ENCODE assay signal across 24 mouse cellular contexts in the genomic region with DNA sequence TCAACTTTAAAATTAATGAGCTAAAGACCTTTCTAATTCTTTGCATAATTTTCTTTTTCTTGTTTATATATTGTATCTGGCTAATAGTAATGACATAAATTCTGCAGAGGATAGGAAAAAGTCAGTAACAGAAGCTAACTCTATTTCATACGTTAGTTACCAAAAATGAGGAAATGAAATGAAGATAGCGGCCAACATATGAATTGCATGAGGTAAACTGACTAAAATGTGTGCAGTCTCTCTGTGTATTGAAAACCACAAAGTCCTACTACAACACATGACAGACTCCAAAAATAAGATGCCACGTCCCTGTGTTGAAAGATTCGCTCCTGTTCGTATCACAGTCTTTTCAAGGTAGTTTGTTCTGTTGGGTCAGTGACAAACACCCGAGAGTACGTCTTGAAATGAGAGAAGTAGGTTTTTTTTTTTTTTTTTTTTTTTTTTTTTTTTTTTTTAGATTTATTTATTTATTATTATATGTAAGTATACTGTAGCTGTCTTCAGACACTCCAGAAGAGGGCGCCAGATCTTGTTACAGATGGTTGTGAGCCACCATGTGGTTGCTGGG. TPM values are rescaled to one million over a fixed set of nuclear protein-coding genes. Genes with fewer than 3 reads are reported as not detected.
DNase-seq lines count a peak whose midpoint lies in the region; ATAC-seq and TF ChIP-seq lines count a peak whose summit lies in the region.
"Had no signal": no experiment of that assay in that cellular context is flagged by ENCODE, and none has a peak within 500 bp of the region (broad histone marks: within the 10 kb centered on the region; RNA-seq: fewer than 3 reads in every experiment).

No protein-coding gene starts in this region.

- no peaks in the 10 kb centered on the region; the same call in 1 of the 2 replicates for H3K79me2 ChIP-seq in MEL (ENCODE audit: control insufficient read depth, insufficient read depth, low read length, poor library complexity)

- H3K9ac ChIP-seq in MEL (ENCODE audit: control insufficient read depth, low read depth, low read length, poor library complexity, severe bottlenecking): peak overlapping the region; percentile 25; the same call in 1 of the 2 replicates
- H3K9ac ChIP-seq: forebrain, embryonic 13.5 days; forebrain, postnatal 0 days; hindbrain, embryonic 13.5 days; intestine, embryonic 15.5 days had no signal

- peak; percentile 70 for ATAC-seq in granulocyte monocyte progenitor cell, adult 5-6 weeks (replicated peaks; ENCODE audit: poor library complexity, severe bottlenecking)
- ATAC-seq: activated CD4-positive, CD25-positive, alpha-beta regulatory T cell, adult 4 months; CD4-positive, CD25-positive, alpha-beta regulatory T cell, adult 4 months; forebrain, embryonic 13.5 days; forebrain, postnatal 0 days; hindbrain, postnatal 0 days; intestine, embryonic 15.5 days had no signal

- TF ChIP-seq CTCF in MEL (IDR thresholded peaks at IDR 0.05 in 2 of 3, conservative IDR thresholded peaks at IDR 0.05 in 1 of 3; ENCODE audit: control insufficient read depth in 1 of 3, insufficient read depth in 1 of 3, low read depth in 2 of 3, low read length in 3 of 3, poor library complexity in 1 of 3, severe bottlenecking in 1 of 3): no peak; a peak in 1 of 6 replicates

- peak overlapping the region; percentile 68 for H3K27ac ChIP-seq in MEL (ENCODE audit: control insufficient read depth, low read depth, low read length)
- H3K27ac ChIP-seq: embryonic facial prominence, embryonic 10.5 days; forebrain, embryonic 13.5 days; heart, embryonic 10.5 days; hindbrain, embryonic 13.5 days; hindbrain, postnatal 0 days; intestine, embryonic 15.5 days had no signal

- peaks cover 3 to 17% of the 10 kb centered on the region in 2 experiments for H3K4me1 ChIP-seq in MEL (ENCODE audit: control insufficient read depth in 1 of 2, insufficient read depth in 2 of 2, low read length in 2 of 2)
- H3K4me1 ChIP-seq: embryonic facial prominence, embryonic 10.5 days; forebrain, embryonic 13.5 days; heart, embryonic 10.5 days; hindbrain, embryonic 13.5 days; intestine, embryonic 15.5 days had no signal

- peak; percentile 28 to 46; a peak in 1 of 4 replicates for TF ChIP-seq EP300 in MEL (IDR thresholded peaks at IDR 0.05; ENCODE audit: low read depth in 1 of 2, low read length in 2 of 2)

- DNase-seq in A20 (ENCODE audit: low read depth, low spot score): peak; percentile 30
- DNase-seq in MEL (ENCODE audit: low read depth, low spot score): peak; percentile 75
- no peak for DNase-seq in spleen, postnatal 4 days (ENCODE audit: low spot score in 2 of 2)
- DNase-seq in ovary, adult 18-20 months (ENCODE audit: low spot score): no peak
- no peak for DNase-seq in adrenal gland, adult 18-20 months (ENCODE audit: low spot score in 2 of 2)
- DNase-seq: adrenal gland, adult 2 months; adrenal gland, postnatal 25 days; B cell, adult 2 months; cerebellum, adult 18-20 months; cerebellum, adult 9-11 months; cerebellum, postnatal 36 days; forebrain, postnatal 0 days; gastrocnemius, postnatal 25 days; heart, adult 11 months; heart, postnatal 10 days had no signal

- peaks cover 0 to 8% of the 10 kb centered on the region in 2 experiments; a peak in 2 of 4 replicates for H3K36me3 ChIP-seq in MEL (ENCODE audit: control insufficient read depth in 1 of 2, insufficient read depth in 2 of 2, low read length in 2 of 2)
- H3K36me3 ChIP-seq: embryonic facial prominence, embryonic 10.5 days; heart, embryonic 10.5 days; hindbrain, embryonic 13.5 days; intestine, embryonic 15.5 days had no signal

- H3K9me3 ChIP-seq in MEL (replicated peaks; ENCODE audit: insufficient read depth, low read length): no peaks in the 10 kb centered on the region
- H3K9me3 ChIP-seq: embryonic facial prominence, embryonic 10.5 days; forebrain, embryonic 13.5 days; heart, embryonic 10.5 days; hindbrain, embryonic 13.5 days; intestine, embryonic 15.5 days had no signal

- H3K4me3 ChIP-seq in MEL (ENCODE audit: control insufficient read depth in 1 of 2, insufficient read depth in 1 of 2, low read depth in 2 of 2, low read length in 2 of 2): no peak overlapping the region
- H3K4me3 ChIP-seq: embryonic facial prominence, embryonic 10.5 days; forebrain, embryonic 13.5 days; heart, embryonic 10.5 days; hindbrain, embryonic 13.5 days; intestine, embryonic 15.5 days had no signal

- no peak for TF ChIP-seq RAD21 in MEL (IDR thresholded peaks at IDR 0.05; ENCODE audit: low read depth, low read length)

- no peaks in the 10 kb centered on the region for H3K27me3 ChIP-seq in MEL (ENCODE audit: control insufficient read depth in 1 of 2, insufficient read depth in 2 of 2, low read length in 2 of 2)
- H3K27me3 ChIP-seq: forebrain, embryonic 13.5 days; hindbrain, embryonic 13.5 days; intestine, embryonic 15.5 days had no signal

- no peak for TF ChIP-seq POLR2A in MEL (IDR thresholded peaks at IDR 0.05; ENCODE audit: control insufficient read depth in 1 of 2, insufficient read depth in 1 of 2, low read depth in 1 of 2, low read length in 2 of 2, poor library complexity in 1 of 2)

TF ChIP-seq in MEL, 35 proteins besides CTCF, POLR2A, EP300 and RAD21:
- TF ChIP-seq MEF2A (IDR thresholded peaks at IDR 0.05; ENCODE audit: extremely low read depth, insufficient replicate concordance, low read depth, low read length, poor library complexity, severe bottlenecking): no peak
- no peak for TF ChIP-seq TAL1 (IDR thresholded peaks at IDR 0.05; ENCODE audit: low read length)
- TF ChIP-seq ZC3H11A (IDR thresholded peaks at IDR 0.05; ENCODE audit: low read depth, low read length): no peak
- TF ChIP-seq NRF1 (IDR thresholded peaks at IDR 0.05; ENCODE audit: insufficient read depth, low read depth, low read length, poor library complexity, severe bottlenecking): no peak
- no peak for TF ChIP-seq GATA1 (IDR thresholded peaks at IDR 0.05; ENCODE audit: low read depth, low read length)
- no peak for TF ChIP-seq BHLHE40 (IDR thresholded peaks at IDR 0.05; ENCODE audit: borderline replicate concordance, low read depth, low read length)
- peak; percentile 42; the same call in 1 of the 2 replicates for TF ChIP-seq SIN3A (IDR thresholded peaks at IDR 0.05; ENCODE audit: low read length)
- TF ChIP-seq E2F4 (IDR thresholded peaks at IDR 0.05; ENCODE audit: borderline replicate concordance, low read depth, low read length): no peak
- TF ChIP-seq RCOR1 (IDR thresholded peaks at IDR 0.05; ENCODE audit: low read depth, low read length): no peak
- peak; percentile 43; the same call in 1 of the 2 replicates for TF ChIP-seq MXI1 (IDR thresholded peaks at IDR 0.05; ENCODE audit: low read depth, low read length)
- peak; percentile 66; the same call in 1 of the 2 replicates for TF ChIP-seq MYC (IDR thresholded peaks at IDR 0.05; ENCODE audit: low read depth, low read length)
- TF ChIP-seq NELFE (IDR thresholded peaks at IDR 0.05; ENCODE audit: low read depth, low read length): no peak
- TF ChIP-seq CHD1 (IDR thresholded peaks at IDR 0.05; ENCODE audit: low read depth, low read length): no peak
- TF ChIP-seq MAFK (IDR thresholded peaks at IDR 0.05; ENCODE audit: borderline replicate concordance, low read depth, low read length): no peak
- TF ChIP-seq USF1 (IDR thresholded peaks at IDR 0.05; ENCODE audit: low read depth, low read length): no peak
- TF ChIP-seq USF2 (IDR thresholded peaks at IDR 0.05; ENCODE audit: borderline replicate concordance in 1 of 2, insufficient read depth in 1 of 2, low read depth in 1 of 2, low read length in 2 of 2): no peak
- no peak for TF ChIP-seq POLR2AphosphoS2 (IDR thresholded peaks at IDR 0.05; ENCODE audit: low read length)
- TF ChIP-seq CHD2 (IDR thresholded peaks at IDR 0.05; ENCODE audit: low read length): no peak
- TF ChIP-seq ELF1 (IDR thresholded peaks at IDR 0.05; ENCODE audit: low read depth, low read length): no peak
- TF ChIP-seq UBTF (IDR thresholded peaks at IDR 0.05; ENCODE audit: borderline replicate concordance, insufficient read depth, low read depth, low read length): no peak
- TF ChIP-seq TBP (IDR thresholded peaks at IDR 0.05; ENCODE audit: low read depth, low read length): 0 out of 2 replicates have a peak, but pooled peaks have one; percentile 36
- peak; percentile 44; the same call in 1 of the 2 replicates for TF ChIP-seq MYB (IDR thresholded peaks at IDR 0.05; ENCODE audit: low read depth, low read length)
- TF ChIP-seq ZKSCAN1 (IDR thresholded peaks at IDR 0.05; ENCODE audit: low read depth, low read length): no peak
- TF ChIP-seq ZNF384 (IDR thresholded peaks at IDR 0.05; ENCODE audit: low read depth, low read length): peak; percentile 87
- peak; percentile 61 for TF ChIP-seq ETS1 (IDR thresholded peaks at IDR 0.05; ENCODE audit: low read depth, low read length)

RNA-seq across cellular contexts. Expression of a gene that starts 46.4 kb away (rescaled TPM):
- total RNA-seq in MEL (2012; rRNA removed): 178 and 191 TPM in 2 replicates
- 100 to 1,000 TPM in 1 of 2 experiments, not detected in 1; 240 TPM for polyA plus RNA-seq in MEL (2012; ENCODE audit: insufficient read depth in 1 of 2, insufficient read length in 2 of 2, low read depth in 1 of 2, low replicate concordance in 2 of 2, missing spikeins in 1 of 2)
- total RNA-seq in granulocyte monocyte progenitor cell, adult 5-6 weeks (2014; fragmentation: Nextera tagmentation): 504 and 603 TPM in 2 replicates
- 303 and 340 TPM in 2 replicates for total RNA-seq in granulocyte monocyte progenitor cell, adult 5-6 weeks (2017)
- total RNA-seq in adrenal gland, adult 18-20 months (2021): 100 to 1,000 TPM; 410 to 505 TPM

RNA-seq across cellular contexts. Expression of a gene that starts 47.1 kb away (rescaled TPM):
- 29.2 and 34.7 TPM in 2 replicates for total RNA-seq in MEL (2012; rRNA removed)
- polyA plus RNA-seq in MEL (2012; ENCODE audit: insufficient read depth in 1 of 2, insufficient read length in 2 of 2, low read depth in 1 of 2, low replicate concordance in 2 of 2, missing spikeins in 1 of 2): 10 to 100 TPM in 1 of 2 experiments, not detected in 1; 28.7 TPM
- total RNA-seq in granulocyte monocyte progenitor cell, adult 5-6 weeks (2014; fragmentation: Nextera tagmentation): 45.8 and 70.9 TPM in 2 replicates
- total RNA-seq in granulocyte monocyte progenitor cell, adult 5-6 weeks (2017): 67.8 and 69.3 TPM in 2 replicates
- 10 to 100 TPM; 32.9 to 34.3 TPM for total RNA-seq in adrenal gland, adult 18-20 months (2021)

Comparison
In these comparisons a context has a peak if more than half of its experiments do, and no peak if none do; other contexts are left out.
1. DNase-seq: peak in A20 (single experiment) and MEL (single experiment); none in spleen, postnatal 4 days (0 of 2), ovary, adult 18-20 months (single experiment) and adrenal gland, adult 18-20 months (0 of 2).